ENCODE assay signal across 8 mouse cellular contexts in genomic region chr11:101448274-101448746, GRCm38 (mm10). TPM values are rescaled to one million over a fixed set of nuclear protein-coding genes. Genes with fewer than 3 reads are reported as not detected.
DNase-seq lines count a peak whose midpoint lies in the region; ATAC-seq and TF ChIP-seq lines count a peak whose summit lies in the region.

Gene Ifi35, plus strand, starts transcription at chr11:101448407.

- H3K27me3 ChIP-seq in intestine, postnatal 0 days (replicated peaks; ENCODE audit: control insufficient read depth, insufficient read depth, low read length) = no peaks in the 10 kb centered on the region
- no peaks in the 10 kb centered on the region for H3K27me3 ChIP-seq in lung, embryonic 14.5 days (ENCODE audit: insufficient read depth, low read length)

- H3K27ac ChIP-seq in bone marrow, adult 2 months (ENCODE audit: control insufficient read depth, insufficient read depth, low read depth, low read length, poor library complexity) = peak within 1 kb of the TSS; percentile 91
- H3K27ac ChIP-seq in intestine, postnatal 0 days (ENCODE audit: low read depth, low read length) = peak within 1 kb of the TSS; percentile 92
- H3K27ac ChIP-seq in lung, embryonic 14.5 days (ENCODE audit: low read depth) = peak within 1 kb of the TSS; percentile 76

- peak within 1 kb of the TSS; percentile 90 for H3K4me3 ChIP-seq in bone marrow, adult 2 months (replicated peaks; ENCODE audit: control insufficient read depth, low read depth, low read length)
- H3K4me3 ChIP-seq in intestine, postnatal 0 days (ENCODE audit: low read depth, low read length) = peak within 1 kb of the TSS; percentile 58
- peak within 1 kb of the TSS; percentile 42 for H3K4me3 ChIP-seq in lung, embryonic 14.5 days (ENCODE audit: low read depth, low read length)

- WGBS in bone marrow, adult 2 months = under 1% methylated on average over 10 of the region's 10 CpGs
- 10% methylated on average over 10 of the region's 10 CpGs for WGBS in intestine, postnatal 0 days
- 17% methylated on average over 10 of the region's 10 CpGs for whole genome bisulfite sequencing in lung, embryonic 14.5 days

- TF ChIP-seq CTCF in bone marrow, adult 2 months (IDR thresholded peaks at IDR 0.05; ENCODE audit: control insufficient read depth, insufficient read depth, low read length) = no peak
- TF ChIP-seq CTCF in intestine, postnatal 0 days (IDR thresholded peaks at IDR 0.05; ENCODE audit: low read depth) = 0 out of 2 replicates have a peak, but pooled peaks have one; percentile 10
- TF ChIP-seq CTCF in lung, embryonic 14.5 days (IDR thresholded peaks at IDR 0.05; ENCODE audit: low read depth) = no peak

- intact Hi-C loops in gastrocnemius, postnatal 36 days (cut with DNase I) = no loop called here

- H3K36me3 ChIP-seq in intestine, postnatal 0 days (ENCODE audit: control insufficient read depth, insufficient read depth) = peaks cover 25% of the 10 kb centered on the region
- peaks cover 29% of the 10 kb centered on the region for H3K36me3 ChIP-seq in lung, embryonic 14.5 days (ENCODE audit: insufficient read depth)

- H3K4me2 ChIP-seq in intestine, postnatal 0 days (replicated peaks; ENCODE audit: low read depth) = peak within 1 kb of the TSS; percentile 66
- H3K4me2 ChIP-seq in lung, embryonic 14.5 days = peak within 1 kb of the TSS; percentile 59

- 0 out of 2 replicates have a peak, but pooled peaks have one; percentile 26 for TF ChIP-seq POLR2A in bone marrow, adult 2 months (IDR thresholded peaks at IDR 0.05; ENCODE audit: borderline replicate concordance, control insufficient read depth, low read depth, low read length)

- H3K9ac ChIP-seq in intestine, postnatal 0 days (ENCODE audit: low read depth, low read length) = peak within 1 kb of the TSS; percentile 69
- H3K9ac ChIP-seq in lung, embryonic 14.5 days = peak within 1 kb of the TSS; percentile 52

- DNase-seq in embryo, embryonic 10 days (ENCODE audit: low spot score) = peak; percentile 57
- no peak for DNase-seq in embryo, embryonic 9.5 days (ENCODE audit: extremely low spot score)
- peak; percentile 61 to 72 for DNase-seq in gastrocnemius, postnatal 36 days
- peak; percentile 88 for DNase-seq in lung, embryonic 14.5 days
- peak; percentile 59 to 74 for DNase-seq in spleen, adult 18-20 months
- no peak for DNase-seq in left cerebral cortex, adult 9 months (ENCODE audit: low spot score in 2 of 2)

- peak; percentile 71 for ATAC-seq in intestine, postnatal 0 days
- ATAC-seq in lung, embryonic 14.5 days (ENCODE audit: insufficient read depth) = peak; percentile 75

- H3K9me3 ChIP-seq in intestine, postnatal 0 days (ENCODE audit: control insufficient read depth) = no peaks in the 10 kb centered on the region
- H3K9me3 ChIP-seq in lung, embryonic 14.5 days (ENCODE audit: low read depth, low read length) = no peaks in the 10 kb centered on the region

- peaks cover 2% of the 10 kb centered on the region; the same call in 1 of the 2 replicates for H3K4me1 ChIP-seq in bone marrow, adult 2 months (ENCODE audit: control insufficient read depth, insufficient read depth, low read length)
- peaks cover 8% of the 10 kb centered on the region; the same call in 1 of the 2 replicates for H3K4me1 ChIP-seq in intestine, postnatal 0 days (replicated peaks; ENCODE audit: control insufficient read depth, insufficient read depth, low read length)
- H3K4me1 ChIP-seq in lung, embryonic 14.5 days (ENCODE audit: insufficient read depth) = no peaks in the 10 kb centered on the region

RNA-seq across cellular contexts. Expression of gene Ifi35, which starts in this region (rescaled TPM):
- 24.9 and 45.0 TPM in 2 replicates for polyA plus RNA-seq in bone marrow, adult 2 months (2011; ENCODE audit: insufficient read depth, insufficient read length, low replicate concordance, missing spikeins)
- total RNA-seq in gastrocnemius, postnatal 36 days (2021) = 10 to 100 TPM in 1 of 2 experiments, 1 to 10 TPM in 1; 9.1 to 13.0 TPM
- polyA plus RNA-seq in intestine, postnatal 0 days (2015; fragmentation: Nextera tagmentation; extraction: Ambion mirVana) = 100 and 102 TPM in 2 replicates
- polyA plus RNA-seq in lung, embryonic 14.5 days (2014; fragmentation: Nextera tagmentation; extraction: Ambion mirVana) = 11.4 and 12.1 TPM in 2 replicates

Comparison
In these comparisons a context has a peak if more than half of its experiments do, and no peak if none do; other contexts are left out.
1. DNase-seq: peak in embryo, embryonic 10 days (single experiment), gastrocnemius, postnatal 36 days (2 of 2), lung, embryonic 14.5 days (single experiment) and spleen, adult 18-20 months (2 of 2); none in embryo, embryonic 9.5 days (single experiment) and left cerebral cortex, adult 9 months (0 of 2).
2. Peak in every context shown above with its lines, with median percentiles within 50 percentile points of each other: H3K27ac ChIP-seq and H3K4me3 ChIP-seq.